Mouse (Mus musculus) thymus, adult 2 months (tissue): Measurements from ENCODE around the gene Fry.

Experiments used
- CTCF ChIP-seq: fragments of 200-500 bp; IDR thresholded peaks from 2 replicates; pipeline ENCODE4 v1.5.1; 2012; ENCODE audit warnings: mild to moderate bottlenecking, control low read depth, low read length, moderate library complexity, borderline replicate concordance; ENCODE audit not compliant: control insufficient read depth, poor library complexity, insufficient read depth; ENCODE audit errors: extremely low read depth
- POLR2A ChIP-seq: fragments of 200-500 bp; IDR thresholded peaks from 2 replicates; pipeline ENCODE4 v1.6.1; 2012; ENCODE audit warnings: mild to moderate bottlenecking, low read length, control low read depth, moderate library complexity; ENCODE audit not compliant: control insufficient read depth, poor library complexity, insufficient read depth; ENCODE audit errors: extremely low read depth

DNA sequence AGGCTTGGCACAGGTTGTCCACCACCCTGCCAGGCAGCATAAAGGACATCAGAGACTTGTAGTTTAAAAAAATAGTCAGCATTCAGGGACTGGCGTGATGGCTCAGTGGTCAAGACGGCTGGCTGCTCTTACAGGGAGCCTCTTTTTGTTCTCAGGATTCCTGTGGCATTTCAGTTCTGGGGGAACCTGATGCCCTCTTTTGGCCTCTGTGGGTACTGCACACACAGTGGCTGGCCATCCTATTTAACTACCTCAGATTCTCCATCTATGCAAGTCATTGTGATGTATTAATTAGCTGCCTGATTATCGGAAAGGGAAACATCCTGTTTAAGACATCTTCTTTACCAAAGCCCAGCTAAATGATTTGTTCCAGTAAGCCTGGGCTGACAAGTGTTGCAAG lies 128.3 kb downstream of the Fry start:
- TF ChIP-seq POLR2A (no peak), CTCF (no peak)
